Mouse (Mus musculus): ENCODE data around the gene Selp. TPM values are rescaled to one million over a fixed set of nuclear protein-coding genes. Genes with fewer than 3 reads are reported as not detected.

The Selp gene
- polyA plus RNA-seq, 1 experiment from 2014 or later: not detected

DNA sequence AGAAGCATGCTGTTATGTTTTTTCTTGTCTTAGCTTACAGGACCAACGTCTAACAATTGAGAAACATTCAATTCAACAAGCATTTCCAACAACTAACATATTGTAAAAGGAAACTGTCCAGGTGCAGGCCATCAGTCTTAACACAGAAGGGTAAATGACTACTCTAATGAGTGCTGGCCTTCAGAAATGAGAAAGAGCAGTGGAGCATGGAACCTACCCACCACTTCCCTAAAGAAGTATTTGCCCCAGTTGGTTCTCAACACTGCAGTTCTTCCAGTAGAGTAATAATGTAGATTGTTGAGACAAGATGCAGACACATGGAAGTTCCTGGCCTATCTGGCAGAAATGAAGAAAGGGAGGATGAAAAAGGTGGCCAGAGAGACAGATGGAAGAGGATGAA is 38.6 kb upstream of the Selp start:
- Histone ChIP-seq H3K9ac (replicated peaks; ENCODE audit: low read depth, low read length) (no peak overlapping the region), H3K27me3 (ENCODE audit: control insufficient read depth, insufficient read depth, low read length) (no peaks in the 10 kb centered on the region), H3K4me1 (ENCODE audit: control insufficient read depth, insufficient read depth, low read length) (no peaks in the 10 kb centered on the region), H3K27ac (ENCODE audit: low read length) (no peak overlapping the region), H3K4me3 (ENCODE audit: low read depth, low read length) (no peak overlapping the region), H3K4me2 (replicated peaks; ENCODE audit: low read depth, low read length) (no peak overlapping the region), H3K9me3 (ENCODE audit: control insufficient read depth, low read depth, low read length) (no peaks in the 10 kb centered on the region), H3K36me3 (ENCODE audit: control insufficient read depth, insufficient read depth, low read length) (no peaks in the 10 kb centered on the region)
- WGBS: 64% methylated on average over 1 of the region's 1 CpGs
- no peak for ATAC-seq (ENCODE audit: insufficient number of reproducible peaks, insufficient read depth, low FRiP score, low read depth)

DNA sequence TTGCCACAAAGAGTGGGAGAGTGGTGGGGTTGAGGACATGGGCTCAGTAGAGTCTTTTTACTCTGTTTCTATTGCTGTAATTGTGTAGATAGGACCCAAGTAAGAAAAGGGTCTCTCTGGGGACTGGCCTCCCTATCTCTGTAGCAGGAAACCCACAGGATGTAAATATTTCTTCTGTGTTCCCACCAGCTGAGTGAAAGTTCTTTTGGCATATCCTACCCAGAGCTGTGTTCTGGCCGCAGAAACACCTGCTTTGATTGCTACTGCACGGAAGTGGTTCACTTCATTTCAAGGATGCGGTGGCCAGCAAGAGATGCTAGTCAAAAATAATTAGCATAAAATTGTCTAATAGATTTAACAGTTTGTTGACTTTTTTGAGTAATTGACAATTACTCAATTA is 38.0 kb upstream of the Selp start:
- no peaks in the 10 kb centered on the region for H3K4me1 ChIP-seq (ENCODE audit: control insufficient read depth, insufficient read depth, low read length)
- no peaks in the 10 kb centered on the region for H3K9me3 ChIP-seq (ENCODE audit: control insufficient read depth, low read depth, low read length)
- H3K9ac ChIP-seq (replicated peaks; ENCODE audit: low read depth, low read length): no peak overlapping the region
- H3K27ac ChIP-seq (ENCODE audit: low read length): no peak overlapping the region
- no peak overlapping the region for H3K4me3 ChIP-seq (ENCODE audit: low read depth, low read length)
- ATAC-seq (ENCODE audit: insufficient number of reproducible peaks, insufficient read depth, low FRiP score, low read depth): no peak
- H3K4me2 ChIP-seq (replicated peaks; ENCODE audit: low read depth, low read length): no peak overlapping the region
- WGBS: 89% methylated on average over 3 of the region's 3 CpGs
- H3K27me3 ChIP-seq (ENCODE audit: control insufficient read depth, insufficient read depth, low read length): no peaks in the 10 kb centered on the region
- H3K36me3 ChIP-seq (ENCODE audit: control insufficient read depth, insufficient read depth, low read length): no peaks in the 10 kb centered on the region

DNA sequence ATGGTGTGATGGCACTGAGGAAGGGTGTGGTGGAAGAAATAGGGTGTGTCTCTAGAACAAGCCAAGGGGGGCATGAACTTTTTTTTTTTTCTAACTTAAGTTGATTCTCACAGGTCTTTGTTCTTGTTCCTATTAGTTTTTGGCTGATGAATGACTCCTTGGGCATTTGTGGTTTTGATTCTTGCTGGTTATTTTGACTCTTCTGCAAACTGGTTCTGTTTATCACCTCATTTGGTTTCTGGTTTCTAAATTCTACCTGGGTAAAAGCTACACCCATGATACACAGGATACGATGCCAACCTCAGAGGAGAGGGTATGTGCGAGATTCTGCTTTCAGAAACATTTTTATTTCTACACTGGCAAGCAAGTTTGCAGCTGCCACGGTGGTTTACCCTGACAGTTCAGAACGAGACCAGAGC is 36.7 kb upstream of the Selp start:
- H3K27me3 ChIP-seq (ENCODE audit: control insufficient read depth, insufficient read depth, low read length): no peaks in the 10 kb centered on the region
- 86% methylated on average over 4 of the region's 4 CpGs for WGBS
- no peak overlapping the region for H3K27ac ChIP-seq (ENCODE audit: low read length)
- H3K9me3 ChIP-seq (ENCODE audit: control insufficient read depth, low read depth, low read length): no peaks in the 10 kb centered on the region
- no peaks in the 10 kb centered on the region for H3K36me3 ChIP-seq (ENCODE audit: control insufficient read depth, insufficient read depth, low read length)
- no peaks in the 10 kb centered on the region for H3K4me1 ChIP-seq (ENCODE audit: control insufficient read depth, insufficient read depth, low read length)
- no peak overlapping the region for H3K4me3 ChIP-seq (ENCODE audit: low read depth, low read length)
- no peak overlapping the region for H3K9ac ChIP-seq (replicated peaks; ENCODE audit: low read depth, low read length)
- H3K4me2 ChIP-seq (replicated peaks; ENCODE audit: low read depth, low read length): no peak overlapping the region
- no peak for ATAC-seq (ENCODE audit: insufficient number of reproducible peaks, insufficient read depth, low FRiP score, low read depth)

DNA sequence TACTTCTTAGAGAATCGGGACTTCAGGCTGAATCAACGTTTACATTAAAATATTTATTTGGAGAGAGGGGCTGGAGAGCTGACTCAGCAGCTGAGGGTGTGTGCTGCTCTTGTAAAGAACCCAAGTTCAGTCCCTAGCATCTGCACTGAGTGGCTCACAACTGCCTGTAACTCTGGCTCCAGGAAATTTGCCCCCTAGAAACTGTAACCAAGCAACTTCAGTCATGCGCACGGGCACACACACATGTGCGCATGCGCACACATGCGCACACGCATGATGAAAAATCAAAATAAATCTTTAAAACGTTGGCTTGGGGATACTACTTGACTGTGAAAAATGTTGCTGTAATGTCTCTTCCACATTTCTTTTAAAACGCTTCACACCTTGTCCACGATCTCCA is 36.0 kb upstream of the Selp start:
- 74% methylated on average over 11 of the region's 11 CpGs for WGBS
- Histone ChIP-seq H3K4me2 (replicated peaks; ENCODE audit: low read depth, low read length) (no peak overlapping the region), H3K4me1 (ENCODE audit: control insufficient read depth, insufficient read depth, low read length) (no peaks in the 10 kb centered on the region), H3K36me3 (ENCODE audit: control insufficient read depth, insufficient read depth, low read length) (no peaks in the 10 kb centered on the region), H3K27ac (ENCODE audit: low read length) (no peak overlapping the region), H3K9ac (replicated peaks; ENCODE audit: low read depth, low read length) (no peak overlapping the region), H3K4me3 (ENCODE audit: low read depth, low read length) (no peak overlapping the region), H3K27me3 (ENCODE audit: control insufficient read depth, insufficient read depth, low read length) (no peaks in the 10 kb centered on the region), H3K9me3 (ENCODE audit: control insufficient read depth, low read depth, low read length) (no peaks in the 10 kb centered on the region)
- no peak for ATAC-seq (ENCODE audit: insufficient number of reproducible peaks, insufficient read depth, low FRiP score, low read depth)

DNA sequence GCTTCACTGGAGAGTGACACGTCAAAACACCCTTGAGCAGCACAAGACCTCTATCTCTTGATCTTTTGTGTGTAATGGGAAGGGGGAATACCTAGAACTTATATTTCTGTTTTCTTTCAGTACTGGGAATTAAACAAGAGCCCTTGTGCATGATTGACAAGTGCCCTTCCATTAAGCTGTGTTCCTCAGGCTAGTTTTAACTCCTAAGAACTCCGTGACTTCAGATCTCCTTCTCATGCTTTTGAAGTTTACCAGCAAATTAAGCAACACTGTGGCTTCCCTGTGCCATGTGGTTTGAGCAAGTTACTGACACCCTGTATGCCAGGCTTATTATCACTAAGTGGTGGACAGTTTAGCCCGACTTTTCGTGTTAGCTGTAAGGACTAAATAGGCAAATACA is 32.0 kb upstream of the Selp start:
- ATAC-seq (ENCODE audit: insufficient number of reproducible peaks, insufficient read depth, low FRiP score, low read depth): no peak
- H3K27ac ChIP-seq (ENCODE audit: low read length): no peak overlapping the region
- no peak overlapping the region for H3K4me2 ChIP-seq (replicated peaks; ENCODE audit: low read depth, low read length)
- no peak overlapping the region for H3K4me3 ChIP-seq (ENCODE audit: low read depth, low read length)
- no peaks in the 10 kb centered on the region for H3K9me3 ChIP-seq (ENCODE audit: control insufficient read depth, low read depth, low read length)
- H3K27me3 ChIP-seq (ENCODE audit: control insufficient read depth, insufficient read depth, low read length): no peaks in the 10 kb centered on the region
- H3K36me3 ChIP-seq (ENCODE audit: control insufficient read depth, insufficient read depth, low read length): no peaks in the 10 kb centered on the region
- 80% methylated on average over 4 of the region's 4 CpGs for WGBS
- H3K9ac ChIP-seq (replicated peaks; ENCODE audit: low read depth, low read length): no peak overlapping the region
- no peaks in the 10 kb centered on the region for H3K4me1 ChIP-seq (ENCODE audit: control insufficient read depth, insufficient read depth, low read length)

DNA sequence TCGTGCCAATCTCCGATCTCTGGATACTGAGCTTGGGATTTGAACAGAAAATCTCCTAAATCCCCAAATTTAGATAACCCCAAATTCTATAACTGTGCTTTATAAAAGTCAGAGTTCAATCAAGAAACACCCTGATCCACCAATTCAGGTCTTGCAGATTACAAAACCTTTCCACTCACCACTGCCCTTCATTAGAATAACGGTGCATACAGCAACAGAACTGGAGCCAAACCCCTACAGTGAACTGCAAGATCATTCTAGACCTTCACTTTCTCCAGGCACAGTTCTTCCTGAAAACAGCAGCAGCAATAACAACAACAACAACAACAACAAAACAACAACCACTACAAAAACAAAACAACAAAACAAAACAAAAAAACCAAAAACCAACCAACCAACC is 28.3 kb upstream of the Selp start:
- H3K4me1 ChIP-seq (ENCODE audit: control insufficient read depth, insufficient read depth, low read length): no peaks in the 10 kb centered on the region
- WGBS: 84% methylated on average over 3 of the region's 3 CpGs
- H3K27ac ChIP-seq (ENCODE audit: low read length): no peak overlapping the region

DNA sequence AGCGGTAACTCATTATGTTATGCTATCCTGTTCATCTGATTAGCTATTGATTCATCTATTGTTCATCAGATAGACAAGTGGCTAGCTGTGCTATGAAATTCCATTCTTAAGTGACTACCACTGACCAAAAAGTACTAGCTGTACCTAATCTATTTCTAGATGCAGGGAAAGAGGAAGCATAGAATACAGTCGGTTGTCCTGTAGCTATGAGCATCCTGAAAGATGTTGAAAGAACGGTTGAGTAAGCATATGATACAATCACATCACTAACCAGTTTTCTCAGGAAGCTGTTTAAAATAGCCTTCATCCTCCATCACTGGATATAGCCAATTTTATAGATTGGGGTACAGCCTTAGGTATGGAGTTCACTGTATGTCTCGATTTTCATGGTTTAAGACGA is 27.2 kb upstream of the Selp start:
- Histone ChIP-seq H3K27me3 (ENCODE audit: control insufficient read depth, insufficient read depth, low read length) (no peaks in the 10 kb centered on the region), H3K4me3 (ENCODE audit: low read depth, low read length) (no peak overlapping the region), H3K27ac (ENCODE audit: low read length) (no peak overlapping the region), H3K4me2 (replicated peaks; ENCODE audit: low read depth, low read length) (no peak overlapping the region), H3K9me3 (ENCODE audit: control insufficient read depth, low read depth, low read length) (no peaks in the 10 kb centered on the region), H3K36me3 (ENCODE audit: control insufficient read depth, insufficient read depth, low read length) (no peaks in the 10 kb centered on the region), H3K9ac (replicated peaks; ENCODE audit: low read depth, low read length) (no peak overlapping the region), H3K4me1 (ENCODE audit: control insufficient read depth, insufficient read depth, low read length) (no peaks in the 10 kb centered on the region)
- 88% methylated on average over 5 of the region's 5 CpGs for WGBS
- no peak for ATAC-seq (ENCODE audit: insufficient number of reproducible peaks, insufficient read depth, low FRiP score, low read depth)

More for the DNA sequence above, 28.3 kb upstream of the Selp start:
- no peak for ATAC-seq (ENCODE audit: insufficient number of reproducible peaks, insufficient read depth, low FRiP score, low read depth)
- Histone ChIP-seq H3K4me2 (replicated peaks; ENCODE audit: low read depth, low read length) (no peak overlapping the region), H3K9ac (replicated peaks; ENCODE audit: low read depth, low read length) (no peak overlapping the region), H3K4me3 (ENCODE audit: low read depth, low read length) (no peak overlapping the region), H3K36me3 (ENCODE audit: control insufficient read depth, insufficient read depth, low read length) (no peaks in the 10 kb centered on the region), H3K27me3 (ENCODE audit: control insufficient read depth, insufficient read depth, low read length) (no peaks in the 10 kb centered on the region), H3K9me3 (ENCODE audit: control insufficient read depth, low read depth, low read length) (no peaks in the 10 kb centered on the region)

DNA sequence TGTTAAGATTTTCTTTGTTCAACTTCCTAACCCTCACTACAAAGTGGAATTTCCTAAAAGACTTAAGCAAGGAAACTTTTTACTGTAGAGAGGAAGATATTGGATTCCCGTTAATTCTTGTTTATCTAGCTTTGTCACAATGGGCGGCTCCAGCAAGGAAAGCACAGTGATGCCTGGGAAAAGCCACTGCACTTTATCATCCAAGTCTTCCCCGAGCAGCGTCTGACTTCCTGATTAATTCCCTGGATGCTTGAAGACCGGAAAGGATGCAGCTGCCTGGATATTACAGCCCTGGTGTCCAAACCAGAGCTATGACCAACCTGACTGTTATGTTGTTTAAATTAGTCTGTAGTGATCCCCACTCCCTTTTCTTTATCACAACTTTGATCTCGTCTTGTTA is 18.3 kb upstream of the Selp start:
- Histone ChIP-seq H3K4me3 (ENCODE audit: low read depth, low read length) (no peak overlapping the region), H3K9me3 (ENCODE audit: control insufficient read depth, low read depth, low read length) (no peaks in the 10 kb centered on the region), H3K4me2 (replicated peaks; ENCODE audit: low read depth, low read length) (no peak overlapping the region), H3K27ac (ENCODE audit: low read length) (no peak overlapping the region), H3K9ac (replicated peaks; ENCODE audit: low read depth, low read length) (no peak overlapping the region), H3K4me1 (ENCODE audit: control insufficient read depth, insufficient read depth, low read length) (no peaks in the 10 kb centered on the region), H3K36me3 (ENCODE audit: control insufficient read depth, insufficient read depth, low read length) (no peaks in the 10 kb centered on the region), H3K27me3 (ENCODE audit: control insufficient read depth, insufficient read depth, low read length) (no peaks in the 10 kb centered on the region)
- 22% methylated on average over 6 of the region's 6 CpGs for WGBS
- no peak for ATAC-seq (ENCODE audit: insufficient number of reproducible peaks, insufficient read depth, low FRiP score, low read depth)

DNA sequence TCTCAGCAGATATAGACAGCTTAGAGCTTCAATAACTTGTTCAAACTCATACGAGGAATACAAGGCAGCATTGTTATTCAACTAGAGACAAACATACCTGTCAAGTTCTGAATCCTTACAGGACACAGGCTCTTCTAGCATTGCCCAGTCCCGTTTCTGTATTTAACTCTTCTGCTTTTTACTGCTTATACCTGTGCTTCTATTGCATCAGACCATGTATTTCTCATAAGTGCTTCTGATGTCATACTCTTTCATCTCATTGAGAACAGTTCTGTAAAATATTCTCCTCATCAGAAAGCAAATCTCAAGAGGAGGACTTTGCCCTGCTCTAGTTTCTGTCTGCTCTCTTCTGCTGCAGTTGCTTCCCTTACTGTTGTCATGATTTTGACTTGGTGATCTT is 17.2 kb upstream of the Selp start:
- 78% methylated on average over 2 of the region's 2 CpGs for WGBS
- ATAC-seq (ENCODE audit: insufficient number of reproducible peaks, insufficient read depth, low FRiP score, low read depth): no peak
- Histone ChIP-seq H3K9ac (replicated peaks; ENCODE audit: low read depth, low read length) (no peak overlapping the region), H3K27ac (ENCODE audit: low read length) (no peak overlapping the region), H3K4me3 (ENCODE audit: low read depth, low read length) (no peak overlapping the region), H3K27me3 (ENCODE audit: control insufficient read depth, insufficient read depth, low read length) (no peaks in the 10 kb centered on the region), H3K9me3 (ENCODE audit: control insufficient read depth, low read depth, low read length) (no peaks in the 10 kb centered on the region), H3K36me3 (ENCODE audit: control insufficient read depth, insufficient read depth, low read length) (no peaks in the 10 kb centered on the region), H3K4me2 (replicated peaks; ENCODE audit: low read depth, low read length) (no peak overlapping the region), H3K4me1 (ENCODE audit: control insufficient read depth, insufficient read depth, low read length) (no peaks in the 10 kb centered on the region)

Measured in stomach, embryonic 14.5 days (tissue).